Mouse (Mus musculus): ENCODE results near the gene Ptcd2. TPM values are rescaled to one million over a fixed set of nuclear protein-coding genes. Genes with fewer than 3 reads are reported as not detected.

The Ptcd2 gene
- total and polyA plus RNA-seq, 3 experiments, result 32.4 to 58.8 (median 34.7) TPM

GRCm38 (mm10) chr13:99305186-99305585 lies 39.3 kb downstream of the Ptcd2 start:
- Histone ChIP-seq H3K27me3 (ENCODE audit: insufficient read depth, low read length) (peaks cover 33% of the 10 kb centered on the region), H3K36me3 (replicated peaks) (no peaks in the 10 kb centered on the region), H3K4me1 (ENCODE audit: insufficient read depth, low read depth, low read length) (no peaks in the 10 kb centered on the region), H3K4me3 (ENCODE audit: low read depth, low read length) (no peak overlapping the region), H3K9me3 (replicated peaks) (no peaks in the 10 kb centered on the region)
- ATAC-seq (ENCODE audit: extremely low read depth, insufficient number of reproducible peaks, low FRiP score, poor library complexity, severe bottlenecking) (no peak), DNase-seq (ENCODE audit: low spot score) (no peak)
- TF ChIP-seq TAL1 (conservative IDR thresholded peaks at IDR 0.05; ENCODE audit: low read depth, low read length) (no peak), GATA1 (IDR thresholded peaks at IDR 0.05; ENCODE audit: borderline replicate concordance, low read length) (no peak), POLR2AphosphoS5 (IDR thresholded peaks at IDR 0.05; ENCODE audit: insufficient replicate concordance, low read depth, low read length) (no peak), GATA2 (IDR thresholded peaks at IDR 0.05; ENCODE audit: borderline replicate concordance, low read depth, low read length) (no peak), CTCF (IDR thresholded peaks at IDR 0.05; ENCODE audit: low read depth, low read length) (no peak)

GRCm38 (mm10) chr13:99304365-99304764 lies 40.1 kb downstream of the Ptcd2 start:
- Histone ChIP-seq H3K4me1 (ENCODE audit: insufficient read depth, low read depth, low read length) (no peaks in the 10 kb centered on the region), H3K4me3 (ENCODE audit: low read depth, low read length) (no peak overlapping the region), H3K36me3 (replicated peaks) (no peaks in the 10 kb centered on the region), H3K9me3 (replicated peaks) (no peaks in the 10 kb centered on the region), H3K27me3 (ENCODE audit: insufficient read depth, low read length) (peaks cover 33% of the 10 kb centered on the region)
- no peak for TF ChIP-seq GATA1 (IDR thresholded peaks at IDR 0.05; ENCODE audit: borderline replicate concordance, low read length)
- no peak for DNase-seq (ENCODE audit: low spot score)
- no peak for ATAC-seq (ENCODE audit: extremely low read depth, insufficient number of reproducible peaks, low FRiP score, poor library complexity, severe bottlenecking)

GRCm38 (mm10) chr13:99303846-99304245 lies 40.7 kb downstream of the Ptcd2 start:
- Histone ChIP-seq H3K4me1 (ENCODE audit: insufficient read depth, low read depth, low read length) (no peaks in the 10 kb centered on the region), H3K27me3 (ENCODE audit: insufficient read depth, low read length) (peaks cover 33% of the 10 kb centered on the region), H3K9me3 (replicated peaks) (no peaks in the 10 kb centered on the region), H3K4me3 (ENCODE audit: low read depth, low read length) (no peak overlapping the region), H3K36me3 (replicated peaks) (no peaks in the 10 kb centered on the region)
- no peak for DNase-seq (ENCODE audit: low spot score)
- TF ChIP-seq POLR2AphosphoS5 (IDR thresholded peaks at IDR 0.05; ENCODE audit: insufficient replicate concordance, low read depth, low read length), result no peak
- no peak for TF ChIP-seq GATA1 (IDR thresholded peaks at IDR 0.05; ENCODE audit: borderline replicate concordance, low read length)
- TF ChIP-seq GATA2 (IDR thresholded peaks at IDR 0.05; ENCODE audit: borderline replicate concordance, low read depth, low read length), result no peak
- TF ChIP-seq CTCF (IDR thresholded peaks at IDR 0.05; ENCODE audit: low read depth, low read length), result no peak
- no peak for TF ChIP-seq TAL1 (conservative IDR thresholded peaks at IDR 0.05; ENCODE audit: low read depth, low read length)
- ATAC-seq (ENCODE audit: extremely low read depth, insufficient number of reproducible peaks, low FRiP score, poor library complexity, severe bottlenecking), result no peak

GRCm38 (mm10) chr13:99299921-99300320 lies 44.6 kb downstream of the Ptcd2 start:
- H3K4me3 ChIP-seq (ENCODE audit: low read depth, low read length), result no peak overlapping the region
- TF ChIP-seq CTCF (IDR thresholded peaks at IDR 0.05; ENCODE audit: low read depth, low read length) (no peak), GATA1 (IDR thresholded peaks at IDR 0.05; ENCODE audit: borderline replicate concordance, low read length) (no peak), TAL1 (conservative IDR thresholded peaks at IDR 0.05; ENCODE audit: low read depth, low read length) (no peak), POLR2AphosphoS5 (IDR thresholded peaks at IDR 0.05; ENCODE audit: insufficient replicate concordance, low read depth, low read length) (no peak), GATA2 (IDR thresholded peaks at IDR 0.05; ENCODE audit: borderline replicate concordance, low read depth, low read length) (no peak)
- H3K36me3 ChIP-seq (replicated peaks), result no peaks in the 10 kb centered on the region
- ATAC-seq (ENCODE audit: extremely low read depth, insufficient number of reproducible peaks, low FRiP score, poor library complexity, severe bottlenecking) (no peak), DNase-seq (ENCODE audit: low spot score) (no peak)
- no peaks in the 10 kb centered on the region for H3K9me3 ChIP-seq (replicated peaks)
- H3K4me1 ChIP-seq (ENCODE audit: insufficient read depth, low read depth, low read length), result no peaks in the 10 kb centered on the region
- H3K27me3 ChIP-seq (ENCODE audit: insufficient read depth, low read length), result peaks cover 23% of the 10 kb centered on the region

GRCm38 (mm10) chr13:99294176-99294575 lies 50.3 kb downstream of the Ptcd2 start:
- peaks cover 4% of the 10 kb centered on the region; the same call in 1 of the 2 replicates for H3K27me3 ChIP-seq (ENCODE audit: insufficient read depth, low read length)
- no peaks in the 10 kb centered on the region for H3K4me1 ChIP-seq (ENCODE audit: insufficient read depth, low read depth, low read length)
- H3K36me3 ChIP-seq (replicated peaks), result no peaks in the 10 kb centered on the region
- TF ChIP-seq GATA1 (IDR thresholded peaks at IDR 0.05; ENCODE audit: borderline replicate concordance, low read length), result no peak
- no peak for TF ChIP-seq POLR2AphosphoS5 (IDR thresholded peaks at IDR 0.05; ENCODE audit: insufficient replicate concordance, low read depth, low read length)
- no peak for TF ChIP-seq GATA2 (IDR thresholded peaks at IDR 0.05; ENCODE audit: borderline replicate concordance, low read depth, low read length)
- no peak for TF ChIP-seq TAL1 (conservative IDR thresholded peaks at IDR 0.05; ENCODE audit: low read depth, low read length)
- TF ChIP-seq CTCF (IDR thresholded peaks at IDR 0.05; ENCODE audit: low read depth, low read length), result no peak
- no peaks in the 10 kb centered on the region for H3K9me3 ChIP-seq (replicated peaks)
- no peak overlapping the region for H3K4me3 ChIP-seq (ENCODE audit: low read depth, low read length)
- DNase-seq (ENCODE audit: low spot score) (no peak), ATAC-seq (ENCODE audit: extremely low read depth, insufficient number of reproducible peaks, low FRiP score, poor library complexity, severe bottlenecking) (no peak)

GRCm38 (mm10) chr13:99290766-99291165 lies 53.7 kb downstream of the Ptcd2 start:
- DNase-seq (ENCODE audit: low spot score) (no peak), ATAC-seq (ENCODE audit: extremely low read depth, insufficient number of reproducible peaks, low FRiP score, poor library complexity, severe bottlenecking) (no peak)
- no peaks in the 10 kb centered on the region for H3K36me3 ChIP-seq (replicated peaks)
- peaks cover 4% of the 10 kb centered on the region; the same call in 1 of the 2 replicates for H3K27me3 ChIP-seq (ENCODE audit: insufficient read depth, low read length)
- no peak overlapping the region for H3K4me3 ChIP-seq (ENCODE audit: low read depth, low read length)
- TF ChIP-seq GATA2 (IDR thresholded peaks at IDR 0.05; ENCODE audit: borderline replicate concordance, low read depth, low read length), result no peak
- TF ChIP-seq CTCF (IDR thresholded peaks at IDR 0.05; ENCODE audit: low read depth, low read length), result no peak
- no peak for TF ChIP-seq GATA1 (IDR thresholded peaks at IDR 0.05; ENCODE audit: borderline replicate concordance, low read length)
- TF ChIP-seq POLR2AphosphoS5 (IDR thresholded peaks at IDR 0.05; ENCODE audit: insufficient replicate concordance, low read depth, low read length), result no peak
- TF ChIP-seq TAL1 (conservative IDR thresholded peaks at IDR 0.05; ENCODE audit: low read depth, low read length), result no peak
- H3K4me1 ChIP-seq (ENCODE audit: insufficient read depth, low read depth, low read length), result no peaks in the 10 kb centered on the region
- H3K9me3 ChIP-seq (replicated peaks), result no peaks in the 10 kb centered on the region

- peaks cover 6% of the 10 kb centered on the region; the same call in 1 of the 2 replicates for H3K27me3 ChIP-seq (ENCODE audit: insufficient read depth, low read length)
- H3K9me3 ChIP-seq (replicated peaks), result no peaks in the 10 kb centered on the region
- ATAC-seq (ENCODE audit: extremely low read depth, insufficient number of reproducible peaks, low FRiP score, poor library complexity, severe bottlenecking) (no peak), DNase-seq (ENCODE audit: low spot score) (no peak)
- H3K36me3 ChIP-seq (replicated peaks), result no peaks in the 10 kb centered on the region
- H3K4me1 ChIP-seq (ENCODE audit: insufficient read depth, low read depth, low read length), result no peaks in the 10 kb centered on the region
- H3K4me3 ChIP-seq (ENCODE audit: low read depth, low read length), result no peak overlapping the region
- TF ChIP-seq TAL1 (conservative IDR thresholded peaks at IDR 0.05; ENCODE audit: low read depth, low read length) (no peak), GATA1 (IDR thresholded peaks at IDR 0.05; ENCODE audit: borderline replicate concordance, low read length) (no peak)
These were observed 56.7 kb downstream of the Ptcd2 start for GRCm38 (mm10) chr13:99287786-99288185.

Measured in G1E (cell line).